Comparison of ENCODE assay signal across 10 mouse cellular contexts in the genomic region with DNA sequence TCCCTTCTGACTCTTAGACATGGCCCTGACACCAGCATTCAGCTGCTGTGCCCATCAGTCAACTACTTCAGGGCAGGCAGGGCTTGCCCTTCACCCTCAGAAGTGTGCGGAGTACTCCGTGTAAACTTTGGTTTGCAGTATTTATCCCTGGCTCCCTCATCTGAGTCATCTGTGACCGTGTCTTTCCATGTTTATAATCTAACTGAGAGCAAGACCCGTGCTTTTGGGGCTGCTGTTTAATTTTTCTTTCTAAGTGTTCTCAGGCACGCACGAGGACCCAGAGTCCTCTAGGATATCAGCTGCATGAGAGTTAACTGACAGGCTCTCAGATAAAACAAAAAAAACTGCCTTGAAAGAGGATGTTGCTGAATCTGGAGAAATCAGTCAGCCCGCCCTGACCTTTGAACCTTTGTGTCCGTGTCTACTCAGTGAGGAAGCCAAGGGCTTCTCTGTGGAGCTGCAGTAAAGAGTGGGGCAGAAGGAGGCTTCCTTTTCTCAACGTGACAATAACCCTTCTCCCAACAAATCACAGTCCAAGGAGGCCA. TPM values are rescaled to one million over a fixed set of nuclear protein-coding genes. Genes with fewer than 3 reads are reported as not detected.
DNase-seq lines count a peak whose midpoint lies in the region; ATAC-seq lines count a peak whose summit lies in the region.
"Had no signal": no experiment of that assay in that cellular context is flagged by ENCODE, and none has a peak within 500 bp of the region (broad histone marks: within the 10 kb centered on the region; RNA-seq: fewer than 3 reads in every experiment).

No protein-coding gene starts in this region.

- H3K27me3 ChIP-seq in hindbrain, embryonic 11.5 days (ENCODE audit: control insufficient read depth, insufficient read depth, low read length) = no peaks in the 10 kb centered on the region
- no peaks in the 10 kb centered on the region; the same call in 1 of the 2 replicates for H3K27me3 ChIP-seq in hindbrain, embryonic 14.5 days (ENCODE audit: control insufficient read depth, insufficient read depth, low read length)
- H3K27me3 ChIP-seq in hindbrain, embryonic 12.5 days = peaks cover 4% of the 10 kb centered on the region; the same call in 1 of the 2 replicates
- H3K27me3 ChIP-seq: liver, embryonic 15.5 days had no signal

- peak; percentile 25; the same call in 1 of the 2 replicates for ATAC-seq in hindbrain, embryonic 11.5 days (ENCODE audit: low FRiP score)
- ATAC-seq in hindbrain, embryonic 14.5 days (ENCODE audit: low FRiP score) = no peak
- ATAC-seq in hindbrain, embryonic 12.5 days (ENCODE audit: low FRiP score) = no peak

- DNase-seq in hindbrain, embryonic 11.5 days (ENCODE audit: low spot score) = peak; percentile 28
- no peak for DNase-seq in hindbrain, embryonic 14.5 days (ENCODE audit: low spot score)
- peak; percentile 67 for DNase-seq in embryo, embryonic 9.5 days (ENCODE audit: extremely low spot score)
- peak; percentile 75 for DNase-seq in kidney, adult 9 months
- DNase-seq in lung, postnatal 25 days (ENCODE audit: low spot score) = peak; percentile 57
- DNase-seq in frontal cortex, postnatal 25 days (ENCODE audit: low spot score in 2 of 2) = no peak
- DNase-seq in thymus, postnatal 4 days = no peak
- DNase-seq: gastrocnemius, postnatal 36 days had no signal

- WGBS in hindbrain, embryonic 11.5 days = 32% methylated on average over 9 of the region's 9 CpGs
- 37% methylated on average over 9 of the region's 9 CpGs for WGBS in hindbrain, embryonic 14.5 days
- WGBS in hindbrain, embryonic 12.5 days = 33% methylated on average over 9 of the region's 9 CpGs

- no peaks in the 10 kb centered on the region for H3K4me1 ChIP-seq in hindbrain, embryonic 11.5 days (replicated peaks; ENCODE audit: control insufficient read depth, insufficient read depth, low read length)
- H3K4me1 ChIP-seq in hindbrain, embryonic 14.5 days (replicated peaks; ENCODE audit: control insufficient read depth, insufficient read depth, low read length) = peaks cover 5% of the 10 kb centered on the region; the same call in 1 of the 2 replicates
- peaks cover 12% of the 10 kb centered on the region for H3K4me1 ChIP-seq in hindbrain, embryonic 12.5 days
- H3K4me1 ChIP-seq: liver, embryonic 15.5 days had no signal

- no peak overlapping the region for H3K27ac ChIP-seq in hindbrain, embryonic 11.5 days (ENCODE audit: low read depth, low read length)
- no peak overlapping the region for H3K27ac ChIP-seq in hindbrain, embryonic 14.5 days
- no peak overlapping the region for H3K27ac ChIP-seq in hindbrain, embryonic 12.5 days
- H3K27ac ChIP-seq: liver, embryonic 15.5 days had no signal

- H3K9ac ChIP-seq in hindbrain, embryonic 11.5 days (ENCODE audit: low read depth, low read length) = no peak overlapping the region
- no peak overlapping the region for H3K9ac ChIP-seq in hindbrain, embryonic 14.5 days
- no peak overlapping the region for H3K9ac ChIP-seq in hindbrain, embryonic 12.5 days
- H3K9ac ChIP-seq: liver, embryonic 15.5 days had no signal

- no peaks in the 10 kb centered on the region for H3K9me3 ChIP-seq in hindbrain, embryonic 11.5 days (ENCODE audit: control insufficient read depth, low read length)
- no peaks in the 10 kb centered on the region for H3K9me3 ChIP-seq in hindbrain, embryonic 14.5 days (ENCODE audit: control insufficient read depth, low read length)
- no peaks in the 10 kb centered on the region for H3K9me3 ChIP-seq in hindbrain, embryonic 12.5 days (replicated peaks)
- H3K9me3 ChIP-seq: liver, embryonic 15.5 days had no signal

- no peak overlapping the region for H3K4me2 ChIP-seq in hindbrain, embryonic 11.5 days (replicated peaks; ENCODE audit: low read depth, low read length)
- no peak overlapping the region for H3K4me2 ChIP-seq in hindbrain, embryonic 14.5 days (replicated peaks)
- no peak overlapping the region for H3K4me2 ChIP-seq in hindbrain, embryonic 12.5 days (replicated peaks)
- H3K4me2 ChIP-seq: liver, embryonic 15.5 days had no signal

- no peak overlapping the region for H3K4me3 ChIP-seq in hindbrain, embryonic 11.5 days (ENCODE audit: low read depth, low read length)
- no peak overlapping the region for H3K4me3 ChIP-seq in hindbrain, embryonic 14.5 days (replicated peaks; ENCODE audit: low read length)
- H3K4me3 ChIP-seq in hindbrain, embryonic 12.5 days = no peak overlapping the region
- H3K4me3 ChIP-seq: liver, embryonic 15.5 days had no signal

- no peaks in the 10 kb centered on the region for H3K36me3 ChIP-seq in hindbrain, embryonic 11.5 days (ENCODE audit: control insufficient read depth, insufficient read depth, low read length)
- no peaks in the 10 kb centered on the region for H3K36me3 ChIP-seq in hindbrain, embryonic 14.5 days (replicated peaks; ENCODE audit: control insufficient read depth, insufficient read depth)
- no peaks in the 10 kb centered on the region for H3K36me3 ChIP-seq in hindbrain, embryonic 12.5 days
- H3K36me3 ChIP-seq: liver, embryonic 15.5 days had no signal

RNA-seq across cellular contexts. Expression of a gene that starts 7.7 kb away (rescaled TPM):
- polyA plus RNA-seq in hindbrain, embryonic 11.5 days (2014; fragmentation: Nextera tagmentation; extraction: Ambion mirVana) = 51.9 and 59.1 TPM in 2 replicates
- polyA plus RNA-seq in hindbrain, embryonic 14.5 days (2014; fragmentation: Nextera tagmentation; extraction: Ambion mirVana) = 17.5 and 20.2 TPM in 2 replicates
- 63.6 and 78.1 TPM in 2 replicates for polyA plus RNA-seq in hindbrain, embryonic 12.5 days (2016; fragmentation: Nextera tagmentation; extraction: Ambion mirVana)

Comparison
In these comparisons a context has a peak if more than half of its experiments do, and no peak if none do; other contexts are left out.
1. DNase-seq: peak in hindbrain, embryonic 11.5 days (single experiment), embryo, embryonic 9.5 days (single experiment), kidney, adult 9 months (single experiment) and lung, postnatal 25 days (single experiment); none in hindbrain, embryonic 14.5 days (single experiment), frontal cortex, postnatal 25 days (0 of 2) and thymus, postnatal 4 days (single experiment).